Mouse (Mus musculus): ENCODE measurements at regions not wholly inside any gene's neighbourhood (a gene's known extent, or its start where the extent isn't known, plus 50 kb on each side); places are given as distances from the start of the nearest gene placed in this dataset.

- no peak for TF ChIP-seq POLR2A (IDR thresholded peaks at IDR 0.05; ENCODE audit: insufficient read depth, low read depth, low read length)
- no peak for TF ChIP-seq CTCF (IDR thresholded peaks at IDR 0.05)
- no peak for TF ChIP-seq EP300 (IDR thresholded peaks at IDR 0.05; ENCODE audit: insufficient read depth, low read depth, low read length)
Measured at GRCm38 (mm10) chr16:71243480-71243879, 929.7 kb downstream of the Gbe1 start.
